Mouse (Mus musculus): Measurements from ENCODE around the gene Aurkb.

DNA sequence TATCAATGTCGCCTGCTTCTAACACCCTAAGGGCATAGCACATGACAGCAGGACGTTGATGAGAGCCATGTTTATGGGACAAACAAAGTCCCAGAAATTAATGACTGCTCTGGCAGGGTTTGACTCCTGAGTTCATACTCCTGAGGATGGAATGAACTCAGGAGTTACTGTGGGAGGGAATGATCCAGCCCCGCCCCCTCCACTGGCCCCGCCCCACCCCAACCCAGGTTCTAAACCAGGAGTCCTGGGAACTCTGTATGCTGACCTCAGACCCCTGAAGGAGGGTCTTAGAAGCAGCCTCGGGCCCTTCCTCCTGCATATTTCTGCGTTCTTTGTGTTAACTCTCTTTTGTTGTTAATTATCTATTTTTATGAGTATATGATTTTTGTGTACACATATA lies 40.2 kb downstream of the Aurkb start:
- no peak for TF ChIP-seq POLR2A (IDR thresholded peaks at IDR 0.05; ENCODE audit: insufficient read length, low read depth)
- TF ChIP-seq E2F4 (IDR thresholded peaks at IDR 0.05; ENCODE audit: insufficient read depth), result no peak
- no peak for TF ChIP-seq USF1 (IDR thresholded peaks at IDR 0.05; ENCODE audit: low read depth)
- no peak for TF ChIP-seq MYOG (IDR thresholded peaks at IDR 0.05; ENCODE audit: control insufficient read depth in 1 of 3, insufficient read depth in 1 of 3, insufficient read length in 2 of 3, low read depth in 2 of 3)
- no peak for TF ChIP-seq MYOD1 (IDR thresholded peaks at IDR 0.05; ENCODE audit: control insufficient read depth in 1 of 3, insufficient read length in 2 of 3, low read depth in 2 of 3)
- no peak for TF ChIP-seq MAX (IDR thresholded peaks at IDR 0.05; ENCODE audit: low read depth)

All from myocyte (in vitro differentiated cells).